Mouse (Mus musculus) embryonic facial prominence, embryonic 15.5 days (tissue): ENCODE results near the gene 0610009B22Rik. TPM values are rescaled to one million over a fixed set of nuclear protein-coding genes. Genes with fewer than 3 reads are reported as not detected.
"Not testable (repeated sequence)": the region's sequence is repeated elsewhere in the genome, so short reads cannot be mapped to it uniquely, and the experiment has no call there.

Source experiments
- ATAC-seq: fragments of 200-750 bp; cut with Nextera tagmentation; 2 replicates; pipeline ENCODE4 v1.8.0; 2017; ENCODE audit warnings: low read depth, moderate TSS enrichment; ENCODE audit not compliant: insufficient number of reproducible peaks, low FRiP score, low TSS enrichment
- H3K27ac ChIP-seq: fragments of 300-500 bp; sonication (generic); replicated peaks from 2 replicates; pipeline ENCODE4 v1.5.1; 2015; ENCODE audit warnings: mild to moderate bottlenecking, inconsistent platforms
- H3K27me3 ChIP-seq: fragments of 300-500 bp; sonication (generic); 2 replicates; pipeline ENCODE4 v1.6.1; 2015; ENCODE audit warnings: inconsistent platforms
- H3K36me3 ChIP-seq: fragments of 300-500 bp; sonication (generic); 2 replicates; pipeline ENCODE4 v1.6.1; 2015; ENCODE audit warnings: mild to moderate bottlenecking, inconsistent platforms
- H3K4me1 ChIP-seq: fragments of 300-500 bp; sonication (generic); 2 replicates; pipeline ENCODE4 v1.6.1; 2015; ENCODE audit warnings: inconsistent platforms
- H3K4me2 ChIP-seq: fragments of 300-500 bp; sonication (generic); replicated peaks from 2 replicates; pipeline ENCODE4 v1.6.1; 2015; ENCODE audit warnings: mild to moderate bottlenecking, inconsistent platforms
- H3K4me3 ChIP-seq: fragments of 300-500 bp; sonication (generic); replicated peaks from 2 replicates; pipeline ENCODE4 v1.5.1; 2015; ENCODE audit warnings: mild to moderate bottlenecking, inconsistent platforms
- H3K9ac ChIP-seq: fragments of 300-500 bp; sonication (generic); 2 replicates; pipeline ENCODE4 v1.6.1; 2015; ENCODE audit warnings: inconsistent platforms
- H3K9me3 ChIP-seq: fragments of 300-500 bp; sonication (generic); replicated peaks from 2 replicates; pipeline ENCODE4 v1.6.1; 2016; ENCODE audit warnings: inconsistent platforms
- WGBS: fragments of 180-500 bp; shearing (Covaris S2); methylation state at CpG from one replicate; pipeline ENCODE4 v1.1.7; 2015; 5-methylcytosine and 5-hydroxymethylcytosine counted together
- polyA plus RNA-seq: library from polyadenylated mRNA; unstranded; fragments of >200 nt; fragmentation: Nextera tagmentation; extraction: Ambion mirVana; gene quantifications from 2 replicates; pipeline ENCODE4 v1.2.1, GENCODE M21; 2015

The 0610009B22Rik gene
- polyA plus RNA-seq, 1 experiment from 2014 or later, result 92.6 TPM

DNA sequence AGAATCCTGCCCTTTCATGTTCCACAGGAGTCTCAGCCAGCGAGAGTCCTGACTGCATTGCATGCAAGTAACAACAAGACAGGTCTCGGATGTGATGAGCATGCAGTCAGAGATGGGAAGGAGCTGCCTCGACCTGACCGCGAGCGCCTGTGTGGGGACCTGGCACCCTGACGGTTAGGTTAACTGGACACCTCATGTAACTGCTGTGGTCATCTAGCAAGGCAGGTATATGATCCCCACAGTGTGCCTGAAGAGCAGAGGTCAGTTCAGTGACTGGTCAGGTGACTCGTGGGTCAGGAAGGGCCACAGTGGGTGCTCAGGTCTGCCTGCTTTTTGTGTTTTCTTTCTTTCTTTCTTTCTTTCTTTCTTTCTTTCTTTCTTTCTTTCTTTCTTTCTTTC lies 6.7 kb downstream of the 0610009B22Rik start:
- Histone ChIP-seq H3K4me1 (peaks cover 4% of the 10 kb centered on the region; the same call in 1 of the 2 replicates), H3K27me3 (no peaks in the 10 kb centered on the region), H3K4me2 (peak overlapping the region; percentile 25; the same call in 1 of the 2 replicates), H3K36me3 (0 out of 2 replicates have a peak, but pooled peaks cover 4% of the 10 kb centered on the region), H3K9ac (no peak overlapping the region), H3K27ac (no peak overlapping the region), H3K4me3 (0 out of 2 replicates have a peak overlapping the region, but pooled peaks have one; percentile 7), H3K9me3 (no peaks in the 10 kb centered on the region)
- WGBS, result 30% methylated on average over 8 of the region's 8 CpGs
- no peak for ATAC-seq

- Histone ChIP-seq H3K27ac (no peak overlapping the region; the same call in 1 of the 2 replicates), H3K4me1 (peaks cover 4% of the 10 kb centered on the region; the same call in 1 of the 2 replicates), H3K4me3 (peak overlapping the region; percentile 7; the same call in 1 of the 2 replicates), H3K9me3 (no peaks in the 10 kb centered on the region), H3K4me2 (peak overlapping the region; percentile 25), H3K36me3 (0 out of 2 replicates have a peak, but pooled peaks cover 4% of the 10 kb centered on the region), H3K9ac (no peak overlapping the region), H3K27me3 (no peaks in the 10 kb centered on the region)
- 25% methylated on average over 13 of the region's 13 CpGs for WGBS
- ATAC-seq, result peak; percentile 34; the same call in 1 of the 2 replicates
Observed at GRCm38 (mm10) chr11:51681324-51681975, 7.2 kb downstream of the 0610009B22Rik start.

- 67% methylated on average over 3 of the region's 3 CpGs for whole genome bisulfite sequencing
- Histone ChIP-seq H3K4me2 (no peak overlapping the region), H3K9me3 (no peaks in the 10 kb centered on the region), H3K27ac (no peak overlapping the region), H3K27me3 (no peaks in the 10 kb centered on the region), H3K4me1 (peaks cover 4% of the 10 kb centered on the region; the same call in 1 of the 2 replicates), H3K9ac (no peak overlapping the region), H3K36me3 (no peaks in the 10 kb centered on the region), H3K4me3 (no peak overlapping the region)
- no peak for ATAC-seq
Observed at GRCm38 (mm10) chr11:51679466-51679865, 9.2 kb downstream of the 0610009B22Rik start.

DNA sequence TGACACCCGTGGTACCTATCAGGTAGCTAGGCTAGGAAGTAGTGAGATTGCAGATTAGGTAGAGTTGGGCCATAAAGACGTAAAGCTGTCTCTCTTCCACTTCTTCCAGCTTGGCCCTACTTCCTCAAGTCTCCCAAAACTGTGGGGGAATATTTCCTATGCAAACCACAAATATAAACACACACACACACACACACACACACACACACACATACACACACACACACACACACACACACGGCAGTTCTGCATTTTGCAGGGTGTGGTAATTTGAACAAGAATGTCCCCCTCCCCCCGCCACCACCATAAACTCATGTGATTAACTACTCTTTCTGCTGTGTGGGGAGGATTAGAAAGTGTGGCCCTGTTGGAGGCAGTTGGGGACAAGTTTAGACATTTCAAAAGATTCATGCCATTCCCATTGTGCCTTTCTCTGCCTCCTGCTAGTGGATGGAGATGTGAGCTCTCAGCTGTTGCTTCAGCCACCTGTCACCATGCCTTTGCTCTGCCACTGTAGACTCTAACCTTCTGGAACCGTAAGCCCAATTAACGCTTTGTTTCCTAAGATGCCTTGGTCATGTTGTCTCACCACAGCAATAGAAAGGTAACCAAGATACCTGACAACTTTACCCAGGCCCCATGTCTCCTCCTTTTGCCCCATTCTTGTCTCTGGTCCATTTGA lies 10.8 kb downstream of the 0610009B22Rik start:
- H3K36me3 ChIP-seq, result no peaks in the 10 kb centered on the region
- no peaks in the 10 kb centered on the region for H3K9me3 ChIP-seq
- H3K27ac ChIP-seq, result no peak overlapping the region
- 57% methylated on average over 6 of the region's 6 CpGs for WGBS
- H3K27me3 ChIP-seq, result no peaks in the 10 kb centered on the region
- H3K9ac ChIP-seq, result no peak overlapping the region
- peaks cover 13% of the 10 kb centered on the region; the same call in 1 of the 2 replicates for H3K4me1 ChIP-seq
- H3K4me2 ChIP-seq, result no peak overlapping the region
- no peak for ATAC-seq
- H3K4me3 ChIP-seq, result no peak overlapping the region

DNA sequence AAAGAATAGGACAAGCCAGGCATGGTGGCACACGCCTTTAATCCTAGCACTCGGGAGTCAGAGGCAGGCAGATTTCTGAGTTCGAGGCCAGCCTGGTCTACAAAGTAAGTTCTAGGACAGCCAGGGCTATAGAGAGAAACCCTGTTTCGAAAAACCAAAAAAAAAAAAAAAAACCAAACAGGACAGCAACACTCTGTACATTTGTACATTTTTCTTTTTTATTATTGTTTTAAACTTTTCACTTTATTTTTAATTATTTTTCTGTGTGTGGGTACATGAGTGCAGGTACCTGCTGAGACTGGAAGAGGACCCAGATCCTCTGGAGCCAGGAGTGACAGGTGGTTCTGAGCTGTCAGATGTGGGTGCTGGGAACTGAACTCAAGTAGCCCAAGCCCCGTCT lies 13.3 kb downstream of the 0610009B22Rik start:
- H3K36me3 ChIP-seq, result no peaks in the 10 kb centered on the region
- H3K9ac ChIP-seq, result no peak overlapping the region
- H3K4me2 ChIP-seq, result no peak overlapping the region
- no peaks in the 10 kb centered on the region for H3K27me3 ChIP-seq
- no peak for ATAC-seq
- H3K27ac ChIP-seq, result no peak overlapping the region
- 81% methylated on average over 5 of the region's 5 CpGs for WGBS
- no peaks in the 10 kb centered on the region for H3K9me3 ChIP-seq
- no peak overlapping the region for H3K4me3 ChIP-seq
- 0 out of 2 replicates have a peak, but pooled peaks cover 9% of the 10 kb centered on the region for H3K4me1 ChIP-seq

- WGBS, result 59% methylated on average over 9 of the region's 9 CpGs
- Histone ChIP-seq H3K36me3 (no peaks in the 10 kb centered on the region), H3K27ac (0 out of 2 replicates have a peak overlapping the region, but pooled peaks have one; percentile 44), H3K4me2 (no peak overlapping the region), H3K4me1 (0 out of 2 replicates have a peak, but pooled peaks cover 9% of the 10 kb centered on the region), H3K4me3 (no peak overlapping the region), H3K9ac (no peak overlapping the region), H3K27me3 (no peaks in the 10 kb centered on the region), H3K9me3 (no peaks in the 10 kb centered on the region)
- no peak for ATAC-seq
Observed at GRCm38 (mm10) chr11:51673291-51673690, 15.4 kb downstream of the 0610009B22Rik start.

GRCm38 (mm10) chr11:51671376-51671775 lies 17.3 kb downstream of the 0610009B22Rik start:
- H3K4me3 ChIP-seq, result no peak overlapping the region
- no peaks in the 10 kb centered on the region for H3K27me3 ChIP-seq
- no peak for ATAC-seq
- 66% methylated on average over 2 of the region's 2 CpGs for WGBS
- 0 out of 2 replicates have a peak, but pooled peaks cover 9% of the 10 kb centered on the region for H3K4me1 ChIP-seq
- H3K4me2 ChIP-seq, result no peak overlapping the region
- no peaks in the 10 kb centered on the region for H3K36me3 ChIP-seq
- H3K9me3 ChIP-seq, result no peaks in the 10 kb centered on the region
- H3K27ac ChIP-seq, result no peak overlapping the region
- H3K9ac ChIP-seq, result no peak overlapping the region

- H3K27ac ChIP-seq, result no peak overlapping the region
- H3K9ac ChIP-seq, result no peak overlapping the region
- no peak overlapping the region for H3K4me3 ChIP-seq
- H3K4me2 ChIP-seq, result no peak overlapping the region
- 0 out of 2 replicates have a peak, but pooled peaks cover 9% of the 10 kb centered on the region for H3K4me1 ChIP-seq
- no peaks in the 10 kb centered on the region for H3K36me3 ChIP-seq
- ATAC-seq, result no peak
- WGBS, result 92% methylated on average over 7 of the region's 7 CpGs
- no peaks in the 10 kb centered on the region for H3K27me3 ChIP-seq
- no peaks in the 10 kb centered on the region for H3K9me3 ChIP-seq
Observed at GRCm38 (mm10) chr11:51670846-51671245, 17.8 kb downstream of the 0610009B22Rik start.

GRCm38 (mm10) chr11:51664747-51665146 lies 23.9 kb downstream of the 0610009B22Rik start:
- H3K4me1 ChIP-seq, H3K4me2 ChIP-seq, H3K27ac ChIP-seq, H3K9ac ChIP-seq, ATAC-seq, H3K27me3 ChIP-seq, H3K9me3 ChIP-seq, H3K4me3 ChIP-seq, H3K36me3 ChIP-seq: not testable (repeated sequence)
- 90% methylated on average over 7 of the region's 7 CpGs for WGBS

DNA sequence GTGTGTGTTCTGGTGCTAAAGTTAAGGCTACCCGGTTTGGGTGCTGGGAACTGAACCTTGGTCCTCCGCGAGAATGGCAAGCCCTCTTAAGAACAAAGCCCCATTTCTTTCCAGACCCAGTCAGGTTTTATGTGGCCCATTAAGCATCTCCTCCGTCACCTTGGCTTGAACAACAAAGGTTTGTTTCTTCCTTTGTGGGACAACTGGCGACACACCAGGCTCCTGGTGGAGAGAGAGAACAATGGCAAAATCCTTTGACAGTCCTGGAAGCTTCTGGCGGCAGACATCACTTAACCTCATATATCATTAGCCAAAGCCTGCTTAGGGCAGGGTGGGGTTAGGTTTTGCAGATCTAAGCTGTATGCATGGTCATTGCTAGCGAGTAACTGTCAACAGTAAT lies 26.0 kb downstream of the 0610009B22Rik start:
- Histone ChIP-seq H3K4me1 (peaks cover 14% of the 10 kb centered on the region), H3K9me3 (no peaks in the 10 kb centered on the region), H3K27ac (no peak overlapping the region), H3K27me3 (no peaks in the 10 kb centered on the region), H3K9ac (no peak overlapping the region), H3K36me3 (no peaks in the 10 kb centered on the region), H3K4me2 (no peak overlapping the region), H3K4me3 (no peak overlapping the region)
- WGBS, result 73% methylated on average over 7 of the region's 7 CpGs
- ATAC-seq, result no peak

- Histone ChIP-seq H3K4me2 (no peak overlapping the region), H3K4me3 (no peak overlapping the region), H3K4me1 (peaks cover 19% of the 10 kb centered on the region), H3K9ac (no peak overlapping the region), H3K9me3 (no peaks in the 10 kb centered on the region), H3K36me3 (no peaks in the 10 kb centered on the region), H3K27ac (no peak overlapping the region), H3K27me3 (no peaks in the 10 kb centered on the region)
- 78% methylated on average over 16 of the region's 16 CpGs for WGBS
- ATAC-seq, result no peak
Observed at GRCm38 (mm10) chr11:51661867-51662365, 26.8 kb downstream of the 0610009B22Rik start.
